Mouse (Mus musculus) heart, postnatal 14 days (tissue): ENCODE results near the gene Gm20388. TPM values are rescaled to one million over a fixed set of nuclear protein-coding genes. Genes with fewer than 3 reads are reported as not detected.

Experiments used
- DNase-seq, 2 experiments: peaks; one replicate each; pipeline ENCODE4 v3.0.0; 2021 to 2022
- intact Hi-C: fragments of 180-260 bp; cut with DNase I; formaldehyde crosslinking; loops from one replicate; pipeline ENCODE4 v1.15.1; 2025
- total RNA-seq, 2 experiments: library from RNA; stranded (reverse); gene quantifications; 2 replicates each; pipeline ENCODE4 v1.2.3; 2021

Gene Gm20388
- total RNA-seq, 2 experiments from 2014 or later: 0.24 TPM; not detected in 1

GRCm38 (mm10) chr8:120382436-120383203, 472.0 kb downstream of the Gm20388 start:
- intact Hi-C loops: no loop called here
- DNase-seq: peak; percentile 85 to 92

- DNase-seq: no peak
- intact Hi-C loops: no loop called here
These were observed 472.5 kb downstream of the Gm20388 start for GRCm38 (mm10) chr8:120383204-120383560.

- no peak for DNase-seq
- intact Hi-C loops: no loop called here
These were observed 473.1 kb downstream of the Gm20388 start for GRCm38 (mm10) chr8:120383713-120384112.

GRCm38 (mm10) chr8:120384745-120385144, 474.1 kb downstream of the Gm20388 start:
- intact Hi-C loops: no loop called here

GRCm38 (mm10) chr8:120388246-120388645, 477.6 kb downstream of the Gm20388 start:
- intact Hi-C loops: no loop called here
- no peak for DNase-seq

More at GRCm38 (mm10) chr8:120384745-120385144, 474.1 kb downstream of the Gm20388 start:
- no peak for DNase-seq

GRCm38 (mm10) chr8:120390598-120390997, 480.0 kb downstream of the Gm20388 start:
- intact Hi-C loops: no loop called here
- DNase-seq: no peak

- intact Hi-C loops: no loop called here
- DNase-seq: no peak
These were observed 481.2 kb downstream of the Gm20388 start for GRCm38 (mm10) chr8:120391856-120392255.

- DNase-seq: no peak
- intact Hi-C loops: no loop called here
These were observed 482.4 kb downstream of the Gm20388 start for GRCm38 (mm10) chr8:120393085-120393484.

GRCm38 (mm10) chr8:120393871-120394275, 483.2 kb downstream of the Gm20388 start:
- intact Hi-C loops: no loop called here
- DNase-seq: peak; percentile 31 to 53

- DNase-seq: no peak
- intact Hi-C loops: no loop called here
These were observed 485.3 kb downstream of the Gm20388 start for GRCm38 (mm10) chr8:120395892-120396291.

GRCm38 (mm10) chr8:120396756-120397155, 486.1 kb downstream of the Gm20388 start:
- intact Hi-C loops: no loop called here
- DNase-seq: no peak

- intact Hi-C loops: no loop called here
- DNase-seq: no peak
These were observed 487.1 kb downstream of the Gm20388 start for GRCm38 (mm10) chr8:120397444-120398411.

- intact Hi-C loops: no loop called here
- DNase-seq: no peak
These were observed 488.7 kb downstream of the Gm20388 start for GRCm38 (mm10) chr8:120399212-120399934.

GRCm38 (mm10) chr8:120401216-120401615, 490.6 kb downstream of the Gm20388 start:
- intact Hi-C loops: no loop called here
- DNase-seq: no peak

- intact Hi-C loops: no loop called here
These were observed 491.1 kb downstream of the Gm20388 start for GRCm38 (mm10) chr8:120401712-120402111.

GRCm38 (mm10) chr8:120403606-120404269, 493.1 kb downstream of the Gm20388 start:
- intact Hi-C loops: no loop called here
- no peak for DNase-seq

More at GRCm38 (mm10) chr8:120401712-120402111, 491.1 kb downstream of the Gm20388 start:
- DNase-seq: no peak

- peak; percentile 62 to 69 for DNase-seq
- intact Hi-C loops: no loop called here
These were observed 494.0 kb downstream of the Gm20388 start for GRCm38 (mm10) chr8:120404609-120405036.

GRCm38 (mm10) chr8:120406008-120406632, 495.5 kb downstream of the Gm20388 start:
- no peak for DNase-seq
- intact Hi-C loops: no loop called here

GRCm38 (mm10) chr8:120407701-120408240, 497.1 kb downstream of the Gm20388 start:
- intact Hi-C loops: loop anchor here (2.0 kb wide), 1 partner anchor 127 kb away; no protein-coding TSS in a partner anchor
- peak; percentile 39 to 46 for DNase-seq
